Mouse (Mus musculus): ENCODE measurements around the gene Maea. TPM values are rescaled to one million over a fixed set of nuclear protein-coding genes. Genes with fewer than 3 reads are reported as not detected.

The Maea gene
- polyA plus RNA-seq, 1 experiment from 2014 or later = 133 TPM

GRCm38 (mm10) chr5:33371668-33372067 is 36.4 kb downstream of the Maea start:
- Histone ChIP-seq H3K9ac (ENCODE audit: low read depth, low read length) (no peak overlapping the region), H3K27ac (ENCODE audit: low read depth, low read length) (no peak overlapping the region), H3K4me2 (replicated peaks; ENCODE audit: low read depth, low read length) (no peak overlapping the region), H3K36me3 (ENCODE audit: control insufficient read depth, insufficient read depth, low read length) (peaks cover 70% of the 10 kb centered on the region), H3K9me3 (ENCODE audit: control insufficient read depth, low read length) (no peaks in the 10 kb centered on the region), H3K27me3 (ENCODE audit: control insufficient read depth, insufficient read depth, low read length) (no peaks in the 10 kb centered on the region), H3K4me3 (ENCODE audit: low read length) (no peak overlapping the region), H3K4me1 (ENCODE audit: control insufficient read depth, insufficient read depth, low read length) (no peaks in the 10 kb centered on the region)
- WGBS = 91% methylated on average over 4 of the region's 4 CpGs
- no peak for ATAC-seq (ENCODE audit: low FRiP score, low TSS enrichment)

GRCm38 (mm10) chr5:33372331-33373038 is 37.2 kb downstream of the Maea start:
- H3K36me3 ChIP-seq (ENCODE audit: control insufficient read depth, insufficient read depth, low read length) = peaks cover 62% of the 10 kb centered on the region
- no peak for ATAC-seq (ENCODE audit: low FRiP score, low TSS enrichment)
- H3K27me3 ChIP-seq (ENCODE audit: control insufficient read depth, insufficient read depth, low read length) = no peaks in the 10 kb centered on the region
- WGBS = 86% methylated on average over 18 of the region's 18 CpGs
- H3K4me3 ChIP-seq (ENCODE audit: low read length) = no peak overlapping the region
- no peak overlapping the region for H3K9ac ChIP-seq (ENCODE audit: low read depth, low read length)
- no peaks in the 10 kb centered on the region for H3K9me3 ChIP-seq (ENCODE audit: control insufficient read depth, low read length)
- no peaks in the 10 kb centered on the region for H3K4me1 ChIP-seq (ENCODE audit: control insufficient read depth, insufficient read depth, low read length)
- H3K27ac ChIP-seq (ENCODE audit: low read depth, low read length) = no peak overlapping the region
- no peak overlapping the region for H3K4me2 ChIP-seq (replicated peaks; ENCODE audit: low read depth, low read length)

- peaks cover 15% of the 10 kb centered on the region for H3K36me3 ChIP-seq (ENCODE audit: control insufficient read depth, insufficient read depth, low read length)
- H3K9me3 ChIP-seq (ENCODE audit: control insufficient read depth, low read length) = no peaks in the 10 kb centered on the region
- H3K27me3 ChIP-seq (ENCODE audit: control insufficient read depth, insufficient read depth, low read length) = no peaks in the 10 kb centered on the region
- H3K9ac ChIP-seq (ENCODE audit: low read depth, low read length) = peak overlapping the region; percentile 63; the same call in 1 of the 2 replicates
- H3K27ac ChIP-seq (ENCODE audit: low read depth, low read length) = no peak overlapping the region; the same call in 1 of the 2 replicates
- H3K4me1 ChIP-seq (ENCODE audit: control insufficient read depth, insufficient read depth, low read length) = no peaks in the 10 kb centered on the region
- no peak for ATAC-seq (ENCODE audit: low FRiP score, low TSS enrichment)
- peak overlapping the region; percentile 72 for H3K4me2 ChIP-seq (replicated peaks; ENCODE audit: low read depth, low read length)
- 33% methylated on average over 6 of the region's 6 CpGs for WGBS
- H3K4me3 ChIP-seq (ENCODE audit: low read length) = peak overlapping the region; percentile 54
Observed at GRCm38 (mm10) chr5:33377176-33377575, 41.9 kb downstream of the Maea start.

GRCm38 (mm10) chr5:33377801-33378301 is 42.5 kb downstream of the Maea start:
- peak; percentile 47 for ATAC-seq (ENCODE audit: low FRiP score, low TSS enrichment)
- 0% methylated on average over 21 of the region's 21 CpGs for WGBS
- H3K4me3 ChIP-seq (ENCODE audit: low read length) = peak overlapping the region; percentile 54
- H3K36me3 ChIP-seq (ENCODE audit: control insufficient read depth, insufficient read depth, low read length) = peaks cover 9% of the 10 kb centered on the region
- peak overlapping the region; percentile 63 for H3K9ac ChIP-seq (ENCODE audit: low read depth, low read length)
- H3K4me1 ChIP-seq (ENCODE audit: control insufficient read depth, insufficient read depth, low read length) = no peaks in the 10 kb centered on the region
- peak overlapping the region; percentile 72 for H3K4me2 ChIP-seq (replicated peaks; ENCODE audit: low read depth, low read length)
- H3K9me3 ChIP-seq (ENCODE audit: control insufficient read depth, low read length) = no peaks in the 10 kb centered on the region
- H3K27ac ChIP-seq (ENCODE audit: low read depth, low read length) = peak overlapping the region; percentile 89
- no peaks in the 10 kb centered on the region for H3K27me3 ChIP-seq (ENCODE audit: control insufficient read depth, insufficient read depth, low read length)

- peak within 1 kb of the TSS; percentile 72 for H3K9ac ChIP-seq (ENCODE audit: low read depth, low read length)
- under 1% methylated on average over 46 of the region's 46 CpGs for WGBS
- H3K27ac ChIP-seq (ENCODE audit: low read depth, low read length) = peak within 1 kb of the TSS; percentile 89
- no peaks in the 10 kb centered on the region for H3K27me3 ChIP-seq (ENCODE audit: control insufficient read depth, insufficient read depth, low read length)
- H3K9me3 ChIP-seq (ENCODE audit: control insufficient read depth, low read length) = no peaks in the 10 kb centered on the region
- H3K4me1 ChIP-seq (ENCODE audit: control insufficient read depth, insufficient read depth, low read length) = no peaks in the 10 kb centered on the region
- peak; percentile 98 for ATAC-seq (ENCODE audit: low FRiP score, low TSS enrichment)
- peak within 1 kb of the TSS; percentile 72 for H3K4me2 ChIP-seq (replicated peaks; ENCODE audit: low read depth, low read length)
- H3K36me3 ChIP-seq (ENCODE audit: control insufficient read depth, insufficient read depth, low read length) = peaks cover 3% of the 10 kb centered on the region; the same call in 1 of the 2 replicates
- H3K4me3 ChIP-seq (ENCODE audit: low read length) = peak within 1 kb of the TSS; percentile 54
Observed at GRCm38 (mm10) chr5:33378302-33378854, 43.1 kb downstream of the Maea start, which contains the start of gene Uvssa. TSS of gene Uvssa (plus strand) at chr5:33378549.

GRCm38 (mm10) chr5:33387550-33387949 is 52.2 kb downstream of the Maea start:
- H3K27ac ChIP-seq (ENCODE audit: low read depth, low read length) = no peak overlapping the region

GRCm38 (mm10) chr5:33393803-33394202 is 58.5 kb downstream of the Maea start:
- H3K4me1 ChIP-seq (ENCODE audit: control insufficient read depth, insufficient read depth, low read length) = no peaks in the 10 kb centered on the region
- peaks cover 5% of the 10 kb centered on the region; the same call in 1 of the 2 replicates for H3K36me3 ChIP-seq (ENCODE audit: control insufficient read depth, insufficient read depth, low read length)
- H3K27ac ChIP-seq (ENCODE audit: low read depth, low read length) = no peak overlapping the region
- no peaks in the 10 kb centered on the region for H3K9me3 ChIP-seq (ENCODE audit: control insufficient read depth, low read length)
- H3K9ac ChIP-seq (ENCODE audit: low read depth, low read length) = no peak overlapping the region
- 19% methylated on average over 7 of the region's 7 CpGs for WGBS
- no peaks in the 10 kb centered on the region for H3K27me3 ChIP-seq (ENCODE audit: control insufficient read depth, insufficient read depth, low read length)
- no peak overlapping the region for H3K4me3 ChIP-seq (ENCODE audit: low read length)
- no peak overlapping the region for H3K4me2 ChIP-seq (replicated peaks; ENCODE audit: low read depth, low read length)
- ATAC-seq (ENCODE audit: low FRiP score, low TSS enrichment) = peak; percentile 64

More at GRCm38 (mm10) chr5:33387550-33387949, 52.2 kb downstream of the Maea start:
- no peaks in the 10 kb centered on the region for H3K9me3 ChIP-seq (ENCODE audit: control insufficient read depth, low read length)
- ATAC-seq (ENCODE audit: low FRiP score, low TSS enrichment) = no peak
- H3K27me3 ChIP-seq (ENCODE audit: control insufficient read depth, insufficient read depth, low read length) = no peaks in the 10 kb centered on the region
- no peak overlapping the region for H3K4me2 ChIP-seq (replicated peaks; ENCODE audit: low read depth, low read length)
- H3K9ac ChIP-seq (ENCODE audit: low read depth, low read length) = no peak overlapping the region
- no peaks in the 10 kb centered on the region for H3K4me1 ChIP-seq (ENCODE audit: control insufficient read depth, insufficient read depth, low read length)
- WGBS = 86% methylated on average over 11 of the region's 11 CpGs
- H3K4me3 ChIP-seq (ENCODE audit: low read length) = no peak overlapping the region
- peaks cover 5% of the 10 kb centered on the region; the same call in 1 of the 2 replicates for H3K36me3 ChIP-seq (ENCODE audit: control insufficient read depth, insufficient read depth, low read length)

- WGBS = 95% methylated on average over 11 of the region's 11 CpGs
- ATAC-seq (ENCODE audit: low FRiP score, low TSS enrichment) = no peak
- no peak overlapping the region for H3K27ac ChIP-seq (ENCODE audit: low read depth, low read length)
Observed at GRCm38 (mm10) chr5:33395693-33396092, 60.4 kb downstream of the Maea start.

GRCm38 (mm10) chr5:33396828-33397227 is 61.5 kb downstream of the Maea start:
- no peaks in the 10 kb centered on the region for H3K27me3 ChIP-seq (ENCODE audit: control insufficient read depth, insufficient read depth, low read length)
- H3K27ac ChIP-seq (ENCODE audit: low read depth, low read length) = no peak overlapping the region
- H3K9me3 ChIP-seq (ENCODE audit: control insufficient read depth, low read length) = no peaks in the 10 kb centered on the region
- no peak overlapping the region for H3K9ac ChIP-seq (ENCODE audit: low read depth, low read length)
- no peaks in the 10 kb centered on the region; the same call in 1 of the 2 replicates for H3K36me3 ChIP-seq (ENCODE audit: control insufficient read depth, insufficient read depth, low read length)
- no peak overlapping the region for H3K4me3 ChIP-seq (ENCODE audit: low read length)
- no peak for ATAC-seq (ENCODE audit: low FRiP score, low TSS enrichment)
- H3K4me1 ChIP-seq (ENCODE audit: control insufficient read depth, insufficient read depth, low read length) = no peaks in the 10 kb centered on the region
- H3K4me2 ChIP-seq (replicated peaks; ENCODE audit: low read depth, low read length) = no peak overlapping the region
- WGBS = 91% methylated on average over 7 of the region's 7 CpGs

More at GRCm38 (mm10) chr5:33395693-33396092, 60.4 kb downstream of the Maea start:
- Histone ChIP-seq H3K4me1 (ENCODE audit: control insufficient read depth, insufficient read depth, low read length) (no peaks in the 10 kb centered on the region), H3K9ac (ENCODE audit: low read depth, low read length) (no peak overlapping the region), H3K36me3 (ENCODE audit: control insufficient read depth, insufficient read depth, low read length) (no peaks in the 10 kb centered on the region; the same call in 1 of the 2 replicates), H3K9me3 (ENCODE audit: control insufficient read depth, low read length) (no peaks in the 10 kb centered on the region), H3K27me3 (ENCODE audit: control insufficient read depth, insufficient read depth, low read length) (no peaks in the 10 kb centered on the region), H3K4me3 (ENCODE audit: low read length) (no peak overlapping the region), H3K4me2 (replicated peaks; ENCODE audit: low read depth, low read length) (no peak overlapping the region)

Data from kidney, embryonic 14.5 days (tissue).